Mouse (Mus musculus) limb, embryonic 14.5 days (tissue): ENCODE measurements around the gene 9930022D16Rik. TPM values are rescaled to one million over a fixed set of nuclear protein-coding genes. Genes with fewer than 3 reads are reported as not detected.

Experiments used
- ATAC-seq: fragments of 200-750 bp; cut with Nextera tagmentation; 2 replicates; pipeline ENCODE4 v1.8.0; 2017; ENCODE audit warnings: low read depth, moderate number of reproducible peaks, moderate TSS enrichment; ENCODE audit not compliant: low FRiP score
- DNase-seq: peaks from one replicate; pipeline ENCODE4 v3.0.0-alpha.2; 2015; ENCODE audit warnings: low spot score
- H3K27ac ChIP-seq: fragments of 300-500 bp; sonication (generic); replicated peaks from 2 replicates; pipeline ENCODE4 v1.5.1; 2014; ENCODE audit warnings: low read depth, mild to moderate bottlenecking, low read length, moderate library complexity, mixed read lengths
- H3K27me3 ChIP-seq: fragments of 300-500 bp; sonication (generic); 2 replicates; pipeline ENCODE4 v1.6.1; 2014; ENCODE audit warnings: low read length, mixed read lengths; ENCODE audit not compliant: control insufficient read depth, insufficient read depth
- H3K36me3 ChIP-seq: fragments of 300-500 bp; sonication (generic); 2 replicates; pipeline ENCODE4 v1.6.1; 2014; ENCODE audit warnings: mild to moderate bottlenecking, low read length, moderate library complexity, mixed read lengths; ENCODE audit not compliant: control insufficient read depth, insufficient read depth
- H3K4me1 ChIP-seq: fragments of 300-500 bp; sonication (generic); 2 replicates; pipeline ENCODE4 v1.6.1; 2014; ENCODE audit warnings: antibody characterized with exemption, low read length, mixed read lengths; ENCODE audit not compliant: control insufficient read depth, insufficient read depth
- H3K4me2 ChIP-seq: fragments of 300-500 bp; sonication (generic); replicated peaks from 2 replicates; pipeline ENCODE4 v1.6.1; 2014; ENCODE audit warnings: low read depth, mild to moderate bottlenecking, low read length, moderate library complexity; ENCODE audit not compliant: severe bottlenecking
- H3K4me3 ChIP-seq: fragments of 300-500 bp; sonication (generic); replicated peaks from 2 replicates; pipeline ENCODE4 v1.5.1; 2014; ENCODE audit warnings: low read length
- H3K9ac ChIP-seq: fragments of 300-500 bp; sonication (generic); 2 replicates; pipeline ENCODE4 v1.6.1; 2014; ENCODE audit warnings: mild to moderate bottlenecking, low read depth, low read length, moderate library complexity; ENCODE audit not compliant: severe bottlenecking
- H3K9me3 ChIP-seq: fragments of 300-500 bp; sonication (generic); 2 replicates; pipeline ENCODE4 v1.6.1; 2016; ENCODE audit warnings: low read length; ENCODE audit not compliant: control insufficient read depth
- POLR2A ChIP-seq: fragments of 200-500 bp; IDR thresholded peaks from 2 replicates; pipeline ENCODE4 v1.8.0; 2012; ENCODE audit warnings: inconsistent platforms, mild to moderate bottlenecking, moderate library complexity, borderline replicate concordance; ENCODE audit not compliant: insufficient read depth, insufficient read length; ENCODE audit errors: extremely low read depth
- WGBS: fragments of 180-500 bp; shearing (Covaris S2); extraction: QIAGEN DNeasy Blood & Tissue Kit; methylation state at CpG from one replicate; pipeline ENCODE4 v1.1.7; 2014; 5-methylcytosine and 5-hydroxymethylcytosine counted together
- microRNA-seq: library from miRNA; unstranded; fragments of <30 nt; microRNA quantifications from one replicate; pipeline ENCODE4, GENCODE M21; 2016
- polyA plus RNA-seq, 2 experiments: library from polyadenylated mRNA; depleted of rRNA in 1 of 2; stranded (reverse) in 1 of 2; unstranded in 1 of 2; fragments of >200 nt; fragmentation: Nextera tagmentation in 1 of 2; extraction: Ambion mirVana in 1 of 2; gene quantifications; 2 replicates each; pipeline versions ENCODE4 v1.2.1 to v1.2.3; 2012 to 2014

The 9930022D16Rik gene
- polyA plus RNA-seq, 2 experiments: not detected

GRCm38 (mm10) chr11:109466987-109467386 lies 53.3 kb downstream of the 9930022D16Rik start:
- Histone ChIP-seq H3K27ac (no peak overlapping the region), H3K9me3 (no peaks in the 10 kb centered on the region), H3K36me3 (no peaks in the 10 kb centered on the region), H3K4me1 (peaks cover 2% of the 10 kb centered on the region), H3K4me3 (no peak overlapping the region), H3K27me3 (peaks cover 12% of the 10 kb centered on the region), H3K9ac (no peak overlapping the region), H3K4me2 (no peak overlapping the region)
- WGBS: 55% methylated on average over 8 of the region's 8 CpGs
- TF ChIP-seq POLR2A: no peak
- ATAC-seq (no peak), DNase-seq (no peak)

DNA sequence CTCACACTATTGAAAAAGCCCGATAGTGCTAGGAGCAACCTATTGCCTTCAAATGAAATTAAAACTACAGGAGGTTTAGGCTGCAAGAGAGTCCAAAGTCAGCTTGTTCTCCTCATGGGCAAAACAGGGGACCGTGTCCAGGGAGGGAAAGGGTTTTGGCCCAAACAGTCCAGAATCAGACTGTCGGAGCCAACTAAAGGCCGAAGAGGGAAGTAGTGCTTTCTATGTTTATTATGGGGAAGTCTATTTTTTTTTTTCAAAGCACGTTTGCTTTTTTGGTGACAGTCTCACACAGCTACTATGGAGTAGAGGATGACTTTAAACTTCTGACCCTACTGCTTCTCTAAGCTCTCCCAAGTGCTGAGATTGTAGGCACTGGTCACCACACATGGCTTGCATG lies 54.4 kb downstream of the 9930022D16Rik start:
- H3K36me3 ChIP-seq: no peaks in the 10 kb centered on the region
- 90% methylated on average over 5 of the region's 5 CpGs for WGBS
- DNase-seq (no peak), ATAC-seq (no peak)
- no peak overlapping the region for H3K4me2 ChIP-seq
- H3K9me3 ChIP-seq: no peaks in the 10 kb centered on the region
- no peak overlapping the region for H3K4me3 ChIP-seq
- H3K9ac ChIP-seq: no peak overlapping the region
- H3K4me1 ChIP-seq: peaks cover 8% of the 10 kb centered on the region
- H3K27me3 ChIP-seq: peaks cover 17% of the 10 kb centered on the region
- no peak overlapping the region for H3K27ac ChIP-seq
- no peak for TF ChIP-seq POLR2A

Small RNAs within 50 kb of the gene (microRNA-seq; reads per million reads assigned to microRNA genes)
- gene Gm25540: not detected

Other genes with a start within 250 kb of the 9930022D16Rik start
- 6.0 and 6.1 TPM in 2 replicates for gene Rgs9, start 115.8 kb upstream of the 9930022D16Rik start, polyA plus RNA-seq (2012; rRNA removed)
- 2.1 and 3.3 TPM in 2 replicates for gene Rgs9, start 115.8 kb upstream of the 9930022D16Rik start, polyA plus RNA-seq (2014; fragmentation: Nextera tagmentation; extraction: Ambion mirVana)
- gene Gna13, start 51.1 kb upstream of the 9930022D16Rik start, polyA plus RNA-seq (2012; rRNA removed): 24.8 and 28.7 TPM in 2 replicates
- gene Gna13, start 51.1 kb upstream of the 9930022D16Rik start, polyA plus RNA-seq (2014; fragmentation: Nextera tagmentation; extraction: Ambion mirVana): 26.2 and 28.3 TPM in 2 replicates
- 88.0 and 88.2 TPM in 2 replicates for gene Amz2, start 12.0 kb downstream of the 9930022D16Rik start, polyA plus RNA-seq (2012; rRNA removed)
- 43.6 and 50.8 TPM in 2 replicates for gene Amz2, start 12.0 kb downstream of the 9930022D16Rik start, polyA plus RNA-seq (2014; fragmentation: Nextera tagmentation; extraction: Ambion mirVana)
- 5.3 TPM in 2 replicates for gene Arsg, start 59.5 kb downstream of the 9930022D16Rik start, polyA plus RNA-seq (2012; rRNA removed)
- 3.2 and 5.4 TPM in 2 replicates for gene Arsg, start 59.5 kb downstream of the 9930022D16Rik start, polyA plus RNA-seq (2014; fragmentation: Nextera tagmentation; extraction: Ambion mirVana)
- 2.9 and 3.3 TPM in 2 replicates for gene Slc16a6, start 59.7 kb downstream of the 9930022D16Rik start, polyA plus RNA-seq (2012; rRNA removed)
- 5.3 and 5.9 TPM in 2 replicates for gene Slc16a6, start 59.7 kb downstream of the 9930022D16Rik start, polyA plus RNA-seq (2014; fragmentation: Nextera tagmentation; extraction: Ambion mirVana)
- 37.5 and 38.1 TPM in 2 replicates for gene Wipi1, start 198.1 kb downstream of the 9930022D16Rik start, polyA plus RNA-seq (2012; rRNA removed)
- gene Wipi1, start 198.1 kb downstream of the 9930022D16Rik start, polyA plus RNA-seq (2014; fragmentation: Nextera tagmentation; extraction: Ambion mirVana): 36.9 and 37.9 TPM in 2 replicates
- 194 and 204 TPM in 2 replicates for gene Prkar1a, start 235.5 kb downstream of the 9930022D16Rik start, polyA plus RNA-seq (2012; rRNA removed)
- gene Prkar1a, start 235.5 kb downstream of the 9930022D16Rik start, polyA plus RNA-seq (2014; fragmentation: Nextera tagmentation; extraction: Ambion mirVana): 359 and 369 TPM in 2 replicates